Mouse (Mus musculus) myocyte (in vitro differentiated cells): Measurements from ENCODE around the gene Mzf1.

Experiments used
- CEBPB ChIP-seq: IDR thresholded peaks from 2 replicates; pipeline ENCODE4 v1.6.1; 2011; ENCODE audit warnings: mild to moderate bottlenecking, moderate library complexity; ENCODE audit not compliant: poor library complexity, insufficient read depth, severe bottlenecking
- E2F4 ChIP-seq: IDR thresholded peaks from one replicate; pipeline ENCODE4 v1.6.1; 2011; ENCODE audit warnings: mild to moderate bottlenecking, control low read depth, moderate library complexity; ENCODE audit not compliant: insufficient read depth
- MYOD1 ChIP-seq, 3 experiments: IDR thresholded peaks; one replicate each; pipeline ENCODE4 v1.6.1; 2011; ENCODE audit warnings: control low read depth in 2 of 3, low read depth in 2 of 3, mild to moderate bottlenecking in 2 of 3, moderate library complexity in 1 of 3; ENCODE audit not compliant: insufficient read length in 2 of 3, control insufficient read depth in 1 of 3
- MYOG ChIP-seq, 3 experiments: IDR thresholded peaks; one replicate each; pipeline ENCODE4 v1.6.1; 2011; ENCODE audit warnings: control low read depth in 2 of 3, low read depth in 2 of 3, mild to moderate bottlenecking in 2 of 3; ENCODE audit not compliant: insufficient read length in 2 of 3, control insufficient read depth in 1 of 3, insufficient read depth in 1 of 3
- POLR2A ChIP-seq: IDR thresholded peaks from one replicate; pipeline ENCODE4 v1.6.1; 2011; ENCODE audit warnings: low read depth, mild to moderate bottlenecking, control low read depth, moderate library complexity; ENCODE audit not compliant: insufficient read length
- REST ChIP-seq: IDR thresholded peaks from one replicate; pipeline ENCODE4 v1.6.1; 2011; ENCODE audit warnings: mild to moderate bottlenecking, control low read depth, moderate library complexity; ENCODE audit not compliant: insufficient read depth, insufficient read length
- SRF ChIP-seq: IDR thresholded peaks from one replicate; pipeline ENCODE4 v1.6.1; 2011; ENCODE audit warnings: low read depth; ENCODE audit not compliant: control insufficient read depth, insufficient read length
- TCF12 ChIP-seq: IDR thresholded peaks from one replicate; pipeline ENCODE4 v1.6.1; 2011; ENCODE audit warnings: mild to moderate bottlenecking, control low read depth; ENCODE audit not compliant: poor library complexity, insufficient read depth, severe bottlenecking
- USF1 ChIP-seq: IDR thresholded peaks from one replicate; pipeline ENCODE4 v1.6.1; 2011; ENCODE audit warnings: low read depth, mild to moderate bottlenecking, control low read depth, moderate library complexity

- TF ChIP-seq TCF12 (no peak), USF1 (no peak), SRF (no peak), E2F4 (no peak), CEBPB (no peak), POLR2A (no peak), REST (no peak), MYOD1 (IDR thresholded peaks at IDR 0.05; ENCODE audit: control insufficient read depth in 1 of 3, insufficient read length in 2 of 3, low read depth in 2 of 3) (no peak), MYOG (IDR thresholded peaks at IDR 0.05; ENCODE audit: control insufficient read depth in 1 of 3, insufficient read depth in 1 of 3, insufficient read length in 2 of 3, low read depth in 2 of 3) (no peak)
These were observed 2.5 kb upstream of the Mzf1 start for GRCm38 (mm10) chr7:13056913-13057700.
